Mouse (Mus musculus) midbrain, embryonic 11.5 days (tissue): ENCODE data around the gene A1cf. TPM values are rescaled to one million over a fixed set of nuclear protein-coding genes. Genes with fewer than 3 reads are reported as not detected.

Experiments used
- ATAC-seq: fragments of 200-750 bp; cut with Nextera tagmentation; 2 replicates; pipeline ENCODE4 v1.8.0; 2017; ENCODE audit warnings: moderate TSS enrichment, moderate library complexity; ENCODE audit not compliant: low FRiP score
- DNase-seq: peaks from one replicate; pipeline ENCODE4 v3.0.0; 2015; ENCODE audit warnings: low spot score; ENCODE audit errors: missing footprints
- H3K27ac ChIP-seq: fragments of 300-500 bp; sonication (generic); 2 replicates; pipeline ENCODE4 v1.5.1; 2014; ENCODE audit warnings: low read depth, low read length
- H3K27me3 ChIP-seq: fragments of 300-500 bp; sonication (generic); 2 replicates; pipeline ENCODE4 v1.6.1; 2014; ENCODE audit warnings: mild to moderate bottlenecking, low read length, moderate library complexity, mixed read lengths; ENCODE audit not compliant: control insufficient read depth, insufficient read depth
- H3K36me3 ChIP-seq: fragments of 300-500 bp; sonication (generic); 2 replicates; pipeline ENCODE4 v1.6.1; 2014; ENCODE audit warnings: mild to moderate bottlenecking, low read length, moderate library complexity, mixed read lengths; ENCODE audit not compliant: control insufficient read depth, insufficient read depth
- H3K4me1 ChIP-seq: fragments of 300-500 bp; sonication (generic); 2 replicates; pipeline ENCODE4 v1.6.1; 2014; ENCODE audit warnings: low read length; ENCODE audit not compliant: control insufficient read depth, insufficient read depth
- H3K4me2 ChIP-seq: fragments of 300-500 bp; sonication (generic); 2 replicates; pipeline ENCODE4 v1.6.1; 2014; ENCODE audit warnings: mild to moderate bottlenecking, moderate library complexity
- H3K4me3 ChIP-seq: fragments of 300-500 bp; sonication (generic); 2 replicates; pipeline ENCODE4 v1.5.1; 2014; ENCODE audit warnings: low read depth, low read length
- H3K9ac ChIP-seq: fragments of 300-500 bp; sonication (generic); 2 replicates; pipeline ENCODE4 v1.6.1; 2014; ENCODE audit warnings: low read length
- H3K9me3 ChIP-seq: fragments of 300-500 bp; sonication (generic); 2 replicates; pipeline ENCODE4 v1.6.1; 2016; ENCODE audit warnings: low read length; ENCODE audit not compliant: control insufficient read depth
- WGBS: fragments of 180-500 bp; shearing (Covaris S2); extraction: QIAGEN DNeasy Blood & Tissue Kit; methylation state at CpG from one replicate; pipeline ENCODE4 v1.1.7; 2014; 5-methylcytosine and 5-hydroxymethylcytosine counted together
- polyA plus RNA-seq: library from polyadenylated mRNA; unstranded; fragments of >200 nt; fragmentation: Nextera tagmentation; extraction: Ambion mirVana; gene quantifications from 2 replicates; pipeline ENCODE4 v1.2.1, GENCODE M21; 2014

The A1cf gene
- polyA plus RNA-seq, 1 experiment from 2014 or later, result not detected

- DNase-seq (no peak), ATAC-seq (no peak)
- 93% methylated on average over 4 of the region's 4 CpGs for WGBS
- H3K4me2 ChIP-seq, result no peak overlapping the region
- no peak overlapping the region for H3K27ac ChIP-seq
- no peaks in the 10 kb centered on the region for H3K36me3 ChIP-seq
- H3K27me3 ChIP-seq, result no peaks in the 10 kb centered on the region
- H3K4me3 ChIP-seq, result no peak overlapping the region
- H3K9me3 ChIP-seq, result no peaks in the 10 kb centered on the region
- no peaks in the 10 kb centered on the region for H3K4me1 ChIP-seq
- H3K9ac ChIP-seq, result no peak overlapping the region
These were observed 51.8 kb downstream of the A1cf start for GRCm38 (mm10) chr19:31920357-31920756.

DNA sequence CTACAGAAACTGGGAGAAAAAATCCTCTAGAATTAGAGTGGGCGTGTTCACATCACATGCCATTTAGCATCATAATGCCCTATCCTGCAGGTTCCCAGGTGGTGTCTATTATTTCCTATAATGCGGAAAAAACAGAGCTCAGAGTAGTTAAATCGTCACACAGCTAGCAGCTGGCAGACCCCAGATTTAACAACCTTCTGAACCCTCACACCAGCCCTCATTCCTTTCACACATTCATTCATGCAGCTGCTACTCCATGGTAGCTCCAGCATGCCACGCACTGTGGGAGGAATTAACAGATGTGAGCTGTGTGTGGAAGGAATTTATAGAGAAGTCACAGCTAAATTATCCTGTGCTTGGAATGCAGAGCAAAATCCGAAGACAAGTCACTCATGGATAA lies 53.3 kb downstream of the A1cf start:
- H3K9me3 ChIP-seq, result no peaks in the 10 kb centered on the region
- ATAC-seq, result no peak
- H3K4me3 ChIP-seq, result no peak overlapping the region
- H3K4me2 ChIP-seq, result no peak overlapping the region
- no peaks in the 10 kb centered on the region for H3K36me3 ChIP-seq
- H3K4me1 ChIP-seq, result no peaks in the 10 kb centered on the region
- 51% methylated on average over 5 of the region's 5 CpGs for WGBS
- DNase-seq, result no peak
- no peak overlapping the region for H3K9ac ChIP-seq
- H3K27ac ChIP-seq, result no peak overlapping the region
- H3K27me3 ChIP-seq, result no peaks in the 10 kb centered on the region

- no peaks in the 10 kb centered on the region for H3K36me3 ChIP-seq
- H3K4me1 ChIP-seq, result no peaks in the 10 kb centered on the region
- H3K4me2 ChIP-seq, result no peak overlapping the region
- no peaks in the 10 kb centered on the region for H3K9me3 ChIP-seq
- WGBS, result 83% methylated on average over 6 of the region's 6 CpGs
- no peak overlapping the region for H3K4me3 ChIP-seq
- H3K9ac ChIP-seq, result no peak overlapping the region
- H3K27me3 ChIP-seq, result no peaks in the 10 kb centered on the region
- DNase-seq, result no peak
- no peak overlapping the region for H3K27ac ChIP-seq
- no peak for ATAC-seq
These were observed 55.2 kb downstream of the A1cf start for GRCm38 (mm10) chr19:31923615-31924352.

DNA sequence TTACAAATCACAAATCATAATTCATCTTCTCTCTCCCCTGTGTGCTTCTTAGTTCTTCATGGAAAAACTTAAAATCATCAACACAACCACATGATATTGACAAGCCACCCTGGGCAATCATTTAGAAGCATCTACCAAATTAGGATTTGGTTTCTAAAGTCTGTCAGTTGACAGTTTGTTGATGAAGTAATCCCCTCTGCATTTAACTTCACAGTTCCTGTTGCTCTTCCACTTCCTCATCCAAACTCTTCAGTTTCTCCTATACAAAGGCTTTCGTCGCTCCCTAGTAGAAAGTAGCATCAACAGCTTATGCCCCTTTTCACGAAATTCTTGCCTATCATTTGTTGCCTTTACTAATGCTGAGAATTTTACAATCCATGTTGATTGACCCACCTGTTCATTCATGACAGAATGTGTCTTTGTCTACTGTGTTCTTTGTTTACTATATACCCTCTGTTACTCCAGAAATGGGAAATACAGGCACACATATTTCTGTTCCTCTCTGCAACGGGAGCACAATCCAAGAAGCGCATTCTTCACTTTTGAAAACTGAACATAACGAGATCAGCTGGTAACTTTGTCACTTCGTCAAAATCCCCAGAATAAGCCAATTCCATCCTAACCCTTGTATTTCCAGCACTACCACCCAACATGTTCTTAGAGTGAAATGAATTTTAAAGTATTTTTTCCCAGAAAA lies 82.4 kb downstream of the A1cf start:
- 85% methylated on average over 7 of the region's 7 CpGs for WGBS
- H3K4me1 ChIP-seq, result no peaks in the 10 kb centered on the region
- DNase-seq (no peak), ATAC-seq (no peak)
- H3K9me3 ChIP-seq, result no peaks in the 10 kb centered on the region
- no peaks in the 10 kb centered on the region for H3K36me3 ChIP-seq
- no peak overlapping the region for H3K27ac ChIP-seq
- no peak overlapping the region for H3K4me3 ChIP-seq
- no peaks in the 10 kb centered on the region for H3K27me3 ChIP-seq
- H3K9ac ChIP-seq, result no peak overlapping the region
- H3K4me2 ChIP-seq, result no peak overlapping the region

- ATAC-seq (no peak), DNase-seq (no peak)
- no peak overlapping the region for H3K4me3 ChIP-seq
- H3K36me3 ChIP-seq, result no peaks in the 10 kb centered on the region
- H3K4me1 ChIP-seq, result no peaks in the 10 kb centered on the region
- H3K9ac ChIP-seq, result no peak overlapping the region
- H3K27ac ChIP-seq, result no peak overlapping the region
- no peaks in the 10 kb centered on the region for H3K27me3 ChIP-seq
- 86% methylated on average over 2 of the region's 2 CpGs for WGBS
- no peak overlapping the region for H3K4me2 ChIP-seq
- H3K9me3 ChIP-seq, result no peaks in the 10 kb centered on the region
These were observed 85.2 kb downstream of the A1cf start for GRCm38 (mm10) chr19:31953799-31954198.

DNA sequence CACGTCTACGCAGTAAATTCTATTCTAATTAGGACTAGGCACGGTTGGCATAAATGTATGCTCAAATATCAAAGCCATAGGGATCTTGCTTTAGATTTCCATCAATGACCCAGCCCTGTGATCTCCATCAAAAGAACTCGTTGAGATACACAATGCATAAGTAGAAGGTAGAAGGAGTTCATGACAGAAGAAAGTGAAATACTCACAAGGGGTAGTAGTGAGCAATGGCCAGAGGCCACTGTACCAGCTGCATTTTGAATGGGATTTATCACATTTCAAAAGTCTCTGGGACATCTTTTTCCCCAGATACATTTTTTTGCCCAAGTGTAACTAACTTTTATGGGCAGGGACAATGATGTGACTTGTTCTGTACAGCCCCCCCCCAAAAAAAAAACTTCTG lies 85.7 kb downstream of the A1cf start:
- Histone ChIP-seq H3K4me2 (no peak overlapping the region), H3K9ac (no peak overlapping the region), H3K27me3 (no peaks in the 10 kb centered on the region), H3K4me3 (no peak overlapping the region), H3K9me3 (no peaks in the 10 kb centered on the region), H3K36me3 (no peaks in the 10 kb centered on the region), H3K4me1 (no peaks in the 10 kb centered on the region), H3K27ac (no peak overlapping the region)
- DNase-seq (no peak), ATAC-seq (no peak)
- WGBS, result 93% methylated on average over 4 of the region's 4 CpGs

DNA sequence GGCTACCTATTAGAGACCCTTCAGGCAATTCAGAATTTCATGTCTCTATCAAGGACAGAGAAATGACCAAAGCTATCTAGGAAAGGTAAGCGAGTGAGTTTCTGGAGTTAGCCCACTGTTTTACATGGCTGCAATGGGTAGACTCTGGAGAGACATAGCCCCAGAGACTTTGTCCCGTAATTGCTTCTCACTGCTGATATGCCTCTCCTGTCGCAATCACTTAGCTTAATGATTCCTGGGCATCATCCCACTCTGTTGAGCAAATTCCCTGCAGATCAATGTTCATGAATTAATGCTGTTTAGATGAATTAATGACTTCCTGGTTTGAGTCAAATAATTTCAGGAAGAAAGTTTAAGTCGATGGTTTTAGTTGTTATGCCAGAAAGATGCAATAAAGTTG lies 86.1 kb downstream of the A1cf start:
- no peak overlapping the region for H3K9ac ChIP-seq
- no peak overlapping the region for H3K4me2 ChIP-seq
- no peaks in the 10 kb centered on the region for H3K27me3 ChIP-seq
- WGBS, result 91% methylated on average over 4 of the region's 4 CpGs
- no peak overlapping the region for H3K27ac ChIP-seq
- H3K9me3 ChIP-seq, result no peaks in the 10 kb centered on the region
- H3K4me1 ChIP-seq, result no peaks in the 10 kb centered on the region
- no peak overlapping the region for H3K4me3 ChIP-seq
- ATAC-seq (no peak), DNase-seq (no peak)
- H3K36me3 ChIP-seq, result no peaks in the 10 kb centered on the region

GRCm38 (mm10) chr19:31956359-31956758 lies 87.8 kb downstream of the A1cf start:
- WGBS, result 82% methylated on average over 2 of the region's 2 CpGs
- Histone ChIP-seq H3K27ac (no peak overlapping the region), H3K4me2 (no peak overlapping the region), H3K9me3 (no peaks in the 10 kb centered on the region), H3K36me3 (no peaks in the 10 kb centered on the region), H3K9ac (no peak overlapping the region), H3K4me3 (no peak overlapping the region), H3K27me3 (no peaks in the 10 kb centered on the region), H3K4me1 (no peaks in the 10 kb centered on the region)
- DNase-seq, result no peak
- ATAC-seq, result no peak

DNA sequence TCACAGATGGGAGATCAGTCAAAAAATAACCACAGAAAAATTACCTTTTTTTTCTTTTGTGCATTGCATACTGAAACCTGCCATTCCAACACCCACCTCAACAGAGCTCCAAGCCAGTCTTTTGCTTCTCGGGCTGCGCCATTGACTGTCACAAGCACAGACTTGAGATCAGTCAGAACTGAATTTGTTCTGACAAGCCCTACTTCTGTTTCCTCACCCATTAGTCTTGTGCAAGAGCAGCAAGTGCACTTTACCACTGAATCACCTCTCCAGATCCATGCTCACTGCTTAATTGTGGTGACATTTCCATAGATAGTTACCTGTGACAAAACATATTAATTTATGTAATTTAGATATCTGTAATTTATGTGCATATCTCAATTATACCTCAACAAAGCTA lies 91.9 kb downstream of the A1cf start:
- Histone ChIP-seq H3K27me3 (no peaks in the 10 kb centered on the region), H3K4me2 (no peak overlapping the region), H3K9ac (no peak overlapping the region), H3K4me1 (no peaks in the 10 kb centered on the region), H3K27ac (no peak overlapping the region), H3K36me3 (no peaks in the 10 kb centered on the region), H3K4me3 (no peak overlapping the region), H3K9me3 (no peaks in the 10 kb centered on the region)
- DNase-seq (no peak), ATAC-seq (no peak)
- WGBS, result 91% methylated on average over 2 of the region's 2 CpGs
